Mouse (Mus musculus) embryonic facial prominence, embryonic 11.5 days (tissue): ENCODE measurements at regions not wholly inside any gene's neighbourhood (a gene's known extent, or its start where the extent isn't known, plus 50 kb on each side); places are given as distances from the start of the nearest gene placed in this dataset.

Experiments
- ATAC-seq: fragments of 200-750 bp; cut with Nextera tagmentation; replicated peaks from 2 replicates; pipeline ENCODE4 v1.8.0; 2017; ENCODE audit warnings: low read depth; ENCODE audit not compliant: insufficient number of reproducible peaks, low FRiP score, low TSS enrichment
- DNase-seq: peaks from one replicate; pipeline ENCODE4 v3.0.0-alpha.2; 2015; ENCODE audit warnings: low spot score
- H3K27ac ChIP-seq: fragments of 300-500 bp; sonication (generic); replicated peaks from 2 replicates; pipeline ENCODE4 v1.5.1; 2014; ENCODE audit warnings: mild to moderate bottlenecking, low read depth, low read length, control low read depth
- H3K27me3 ChIP-seq: fragments of 300-500 bp; sonication (generic); 2 replicates; pipeline ENCODE4 v1.6.1; 2014; ENCODE audit warnings: mild to moderate bottlenecking, low read length, moderate library complexity, mixed read lengths; ENCODE audit not compliant: control insufficient read depth, insufficient read depth
- H3K36me3 ChIP-seq: fragments of 300-500 bp; sonication (generic); replicated peaks from 2 replicates; pipeline ENCODE4 v1.6.1; 2014; ENCODE audit warnings: low read depth, mild to moderate bottlenecking, low read length, moderate library complexity, mixed read lengths; ENCODE audit not compliant: control insufficient read depth, insufficient read depth
- H3K4me1 ChIP-seq: fragments of 300-500 bp; sonication (generic); 2 replicates; pipeline ENCODE4 v1.6.1; 2014; ENCODE audit warnings: low read length, mixed read lengths; ENCODE audit not compliant: control insufficient read depth, insufficient read depth
- H3K4me2 ChIP-seq: fragments of 300-500 bp; sonication (generic); 2 replicates; pipeline ENCODE4 v1.6.1; 2014; ENCODE audit warnings: low read depth, mild to moderate bottlenecking, control low read depth, low read length, moderate library complexity
- H3K4me3 ChIP-seq: fragments of 300-500 bp; sonication (generic); 2 replicates; pipeline ENCODE4 v1.5.1; 2014; ENCODE audit warnings: low read depth, low read length, control low read depth
- H3K9ac ChIP-seq: fragments of 300-500 bp; sonication (generic); replicated peaks from 2 replicates; pipeline ENCODE4 v1.6.1; 2014; ENCODE audit warnings: mild to moderate bottlenecking, control low read depth, low read length
- H3K9me3 ChIP-seq: fragments of 300-500 bp; sonication (generic); replicated peaks from 2 replicates; pipeline ENCODE4 v1.6.1; 2016; ENCODE audit warnings: mild to moderate bottlenecking, low read length, inconsistent platforms, mixed read lengths; ENCODE audit not compliant: control insufficient read depth
- WGBS: fragments of 180-500 bp; shearing (Covaris S2); extraction: QIAGEN DNeasy Blood & Tissue Kit; methylation state at CpG from one replicate; pipeline ENCODE4 v1.1.7; 2014; 5-methylcytosine and 5-hydroxymethylcytosine counted together

DNA sequence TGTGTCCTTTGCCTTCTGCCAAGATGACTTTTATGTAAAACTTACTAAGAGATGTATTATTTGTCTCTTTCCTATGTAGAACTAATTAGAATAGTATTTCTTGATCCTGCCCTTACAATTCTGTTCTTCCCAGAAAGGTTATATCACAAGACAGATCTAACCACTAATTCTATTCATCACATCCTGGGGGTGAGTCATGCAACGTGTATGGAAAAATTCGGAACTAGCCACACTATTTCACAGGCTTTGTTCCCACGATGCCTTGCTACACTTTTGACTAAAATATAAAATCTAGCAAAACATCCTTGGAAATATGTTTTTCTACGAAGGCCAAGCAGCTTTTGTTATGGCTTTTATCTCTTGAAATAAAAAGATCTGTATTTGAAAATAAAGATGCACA is 747.7 kb downstream of the Mettl4 start:
- Histone ChIP-seq H3K4me1 (no peaks in the 10 kb centered on the region), H3K36me3 (no peaks in the 10 kb centered on the region), H3K27ac (no peak overlapping the region), H3K9ac (no peak overlapping the region), H3K4me2 (no peak overlapping the region), H3K4me3 (no peak overlapping the region), H3K27me3 (no peaks in the 10 kb centered on the region), H3K9me3 (no peaks in the 10 kb centered on the region)
- no peak for ATAC-seq
- WGBS, result 81% methylated on average over 4 of the region's 4 CpGs
- no peak for DNase-seq

DNA sequence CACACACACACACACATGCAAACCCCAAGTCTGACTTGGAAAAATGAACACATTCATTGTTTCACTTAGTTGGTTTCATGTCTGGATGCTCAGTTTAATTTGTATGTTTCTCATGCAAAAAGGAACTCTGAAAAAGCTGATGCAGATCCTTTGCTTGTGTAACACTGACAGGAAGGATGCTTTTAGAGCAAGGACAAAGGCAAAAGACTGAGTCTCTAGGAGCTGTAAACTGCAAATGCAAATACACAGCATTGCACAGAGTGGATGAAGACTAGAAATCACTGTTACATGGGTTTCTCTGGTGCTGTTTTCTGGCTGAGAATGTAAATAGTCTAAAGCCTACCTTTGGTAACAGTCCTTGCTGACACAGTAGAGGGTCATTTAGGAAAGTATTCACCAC is 748.3 kb downstream of the Mettl4 start:
- H3K36me3 ChIP-seq, result no peaks in the 10 kb centered on the region
- H3K4me1 ChIP-seq, result no peaks in the 10 kb centered on the region
- no peak overlapping the region for H3K9ac ChIP-seq
- H3K27me3 ChIP-seq, result no peaks in the 10 kb centered on the region
- H3K4me3 ChIP-seq, result no peak overlapping the region
- H3K9me3 ChIP-seq, result no peaks in the 10 kb centered on the region
- ATAC-seq, result no peak
- H3K27ac ChIP-seq, result no peak overlapping the region
- no peak overlapping the region for H3K4me2 ChIP-seq
- DNase-seq, result no peak

DNA sequence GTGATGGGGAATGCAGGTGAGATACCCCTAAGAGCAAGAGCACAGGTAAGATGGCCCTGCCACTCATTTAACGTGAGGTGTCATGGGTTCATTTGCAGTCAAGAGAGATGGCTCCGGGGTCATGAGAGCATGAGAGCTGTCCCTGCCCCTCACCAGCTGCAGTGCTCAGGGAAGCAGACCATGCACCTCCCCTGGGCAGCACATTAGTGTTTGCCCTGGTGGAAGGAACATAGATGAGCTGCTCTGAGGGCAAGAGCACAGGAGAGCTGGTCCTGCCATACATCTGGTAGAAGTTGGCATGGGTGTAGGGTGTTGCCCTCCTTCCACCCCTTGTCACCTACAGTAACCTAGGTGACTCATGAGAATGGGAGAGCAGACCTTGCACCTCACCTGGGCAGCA is 762.9 kb downstream of the Mettl4 start:
- 87% methylated on average over 2 of the region's 2 CpGs for WGBS
- ATAC-seq (no peak), DNase-seq (no peak)
- Histone ChIP-seq H3K9me3 (no peaks in the 10 kb centered on the region), H3K4me1 (no peaks in the 10 kb centered on the region), H3K27me3 (no peaks in the 10 kb centered on the region), H3K9ac (no peak overlapping the region), H3K36me3 (no peaks in the 10 kb centered on the region), H3K27ac (no peak overlapping the region), H3K4me3 (no peak overlapping the region), H3K4me2 (no peak overlapping the region)
